Mouse (Mus musculus): ENCODE results near the gene Ide.

The Ide gene

DNA sequence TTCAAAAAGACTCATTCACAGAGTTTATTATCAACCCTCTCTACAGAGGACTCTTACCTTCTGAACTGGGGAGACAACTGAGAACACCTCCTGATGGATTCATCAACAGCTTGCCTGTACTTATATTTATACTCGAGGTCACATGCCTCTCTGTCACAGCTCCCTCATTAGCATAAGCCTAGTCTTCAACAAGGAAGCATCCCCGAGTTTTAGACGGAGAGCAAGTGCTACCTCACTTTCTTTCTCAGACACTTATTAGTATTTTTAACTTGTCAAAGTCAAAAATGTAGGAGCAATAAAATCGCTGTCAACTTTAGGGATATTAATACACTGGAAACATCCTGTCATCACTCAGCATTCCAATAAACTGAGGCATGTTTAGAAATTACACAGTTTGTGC is at the start of gene Ide:
Gene Ide (minus strand): TSS at position 101 of the 400 bp plus-strand sequence.
- in situ Hi-C loops (cut with MseI, MboI), result no loop called here

DNA sequence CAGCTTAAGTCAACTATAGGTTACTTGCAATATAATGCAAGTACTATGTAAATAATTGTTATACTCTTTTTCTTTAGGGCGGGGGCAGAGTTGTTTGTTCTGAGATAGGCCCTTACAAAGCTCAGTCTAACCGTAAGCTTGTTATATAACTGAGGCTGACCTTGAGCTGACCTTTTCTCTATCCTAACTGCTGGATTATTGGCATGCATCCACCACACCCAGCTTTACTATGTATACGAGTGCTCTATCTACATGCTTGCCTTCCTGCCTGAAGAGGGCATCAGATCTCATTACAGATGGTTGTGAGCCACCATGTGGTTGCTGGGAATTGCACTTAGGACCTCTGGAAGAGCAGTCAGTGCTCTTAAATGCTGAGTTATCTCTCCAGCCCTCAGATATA is 48.5 kb upstream of the Ide start:
- in situ Hi-C loops (cut with MseI, MboI), result no loop called here

DNA sequence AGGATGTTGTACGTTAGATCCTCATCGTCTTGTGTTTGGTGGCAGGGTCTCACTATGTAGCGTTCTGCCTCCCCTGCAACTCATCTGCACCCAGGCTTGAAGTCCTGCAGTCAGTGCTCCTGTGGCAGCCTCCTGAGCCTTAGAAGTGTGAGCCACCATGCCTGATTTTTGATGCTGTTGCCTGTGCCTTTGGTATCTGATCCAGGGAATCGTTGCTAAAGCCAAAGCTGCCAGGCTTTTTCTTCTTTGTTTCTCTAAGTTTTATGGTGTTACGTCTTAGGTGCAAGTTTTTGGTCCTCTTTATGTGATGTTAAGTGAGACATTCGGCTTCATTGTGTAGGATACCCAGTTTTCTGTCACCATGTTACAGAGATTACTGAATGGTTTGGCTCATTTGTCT is 41.2 kb upstream of the Ide start:
- in situ Hi-C loops (cut with MseI, MboI), result no loop called here

DNA sequence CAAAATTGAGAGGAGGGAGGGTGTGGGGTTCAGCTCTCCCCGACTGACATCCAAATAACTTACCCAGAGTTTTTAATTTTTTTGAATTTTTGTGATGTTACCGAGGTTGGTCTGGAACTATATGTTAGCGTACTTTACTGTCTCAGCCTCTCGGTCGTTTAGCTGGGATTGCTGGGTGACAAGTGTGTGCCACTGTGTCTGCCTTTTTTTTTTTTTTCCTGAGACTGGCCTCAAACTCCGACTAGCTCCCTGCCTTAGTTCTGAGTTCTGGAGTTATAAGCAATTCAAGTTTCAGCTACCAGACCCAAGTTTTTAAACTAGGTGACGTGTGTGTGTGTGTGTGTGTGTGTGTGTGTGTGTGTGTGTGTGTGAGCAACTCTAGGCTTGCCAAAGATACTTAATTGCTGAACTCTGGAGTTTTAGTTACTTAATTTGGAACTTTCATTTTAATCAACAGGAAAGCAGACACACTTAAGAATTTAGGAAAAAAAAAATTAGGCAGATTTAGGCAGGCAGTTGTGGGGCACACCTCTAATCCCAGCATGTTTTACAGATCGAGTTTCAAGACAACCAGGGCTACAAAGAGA is 39.8 kb upstream of the Ide start:
- in situ Hi-C loops (cut with MseI, MboI), result no loop called here

DNA sequence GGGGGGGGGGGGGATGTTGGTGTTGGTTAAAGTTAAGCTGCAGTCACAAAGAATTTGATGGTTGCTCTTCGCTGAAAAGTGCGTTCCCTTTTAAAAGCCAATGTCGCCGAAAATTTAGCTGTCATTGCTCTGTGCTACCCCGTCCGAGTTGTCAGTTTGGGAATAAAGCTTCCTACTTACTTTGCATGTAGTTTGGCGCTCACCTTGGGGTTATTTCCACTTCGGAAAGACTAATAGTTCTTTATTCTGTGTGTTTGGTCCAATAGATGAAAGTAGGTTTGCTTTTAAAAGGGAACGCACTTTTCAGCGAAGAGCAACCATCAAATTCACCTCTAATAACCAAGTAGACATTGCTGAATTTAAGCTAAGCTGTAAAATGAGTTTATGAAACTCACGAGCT is 39.2 kb upstream of the Ide start:
- in situ Hi-C loops (cut with MseI, MboI), result no loop called here

DNA sequence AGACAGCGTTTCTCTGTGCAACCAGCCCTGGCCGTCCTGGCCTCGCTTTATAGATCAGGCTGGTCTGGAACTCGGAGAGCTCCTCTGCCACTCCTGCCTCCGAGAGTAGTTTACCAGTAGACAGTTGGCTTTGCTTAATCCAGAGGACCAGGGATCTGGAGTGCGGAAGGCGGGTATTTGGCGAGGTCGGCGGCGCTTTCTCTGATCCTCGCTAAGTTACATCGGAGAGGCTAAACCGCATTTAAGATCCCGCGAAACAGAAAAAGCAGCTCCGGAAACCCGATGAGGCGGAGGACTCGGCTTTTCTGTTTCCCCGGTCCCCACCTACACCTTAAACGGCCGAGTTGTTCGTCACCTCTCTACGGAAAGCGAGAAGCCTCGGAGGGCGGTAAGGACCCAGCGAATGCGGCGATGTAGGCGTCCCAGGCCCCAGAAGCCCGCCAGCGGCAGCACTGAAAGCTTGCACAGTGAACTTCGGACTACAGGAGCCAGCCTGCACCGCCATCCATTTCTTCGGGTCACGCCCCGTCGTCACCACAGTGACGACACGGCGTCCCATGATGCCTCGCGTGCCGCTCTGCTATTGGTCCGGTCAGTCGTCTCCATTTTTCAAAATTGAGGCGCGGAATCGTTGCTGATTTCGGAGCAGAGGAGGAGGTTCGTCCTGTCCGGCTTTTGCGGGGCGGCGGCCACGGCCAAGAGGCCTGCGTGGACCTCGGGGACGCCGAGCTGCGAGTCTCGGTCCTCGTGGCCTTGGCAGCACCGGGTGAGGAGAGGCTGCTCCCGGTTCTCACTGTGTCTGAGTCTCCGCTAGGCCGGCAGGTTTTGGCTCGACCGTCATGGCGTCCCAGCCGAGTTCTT is 38.3 kb upstream of the Ide start, which contains the start of gene Kif11:
Gene Kif11 (plus strand): TSS at position 649 of the 861 bp plus-strand sequence.
- in situ Hi-C loops (cut with MseI, MboI), result no loop called here

DNA sequence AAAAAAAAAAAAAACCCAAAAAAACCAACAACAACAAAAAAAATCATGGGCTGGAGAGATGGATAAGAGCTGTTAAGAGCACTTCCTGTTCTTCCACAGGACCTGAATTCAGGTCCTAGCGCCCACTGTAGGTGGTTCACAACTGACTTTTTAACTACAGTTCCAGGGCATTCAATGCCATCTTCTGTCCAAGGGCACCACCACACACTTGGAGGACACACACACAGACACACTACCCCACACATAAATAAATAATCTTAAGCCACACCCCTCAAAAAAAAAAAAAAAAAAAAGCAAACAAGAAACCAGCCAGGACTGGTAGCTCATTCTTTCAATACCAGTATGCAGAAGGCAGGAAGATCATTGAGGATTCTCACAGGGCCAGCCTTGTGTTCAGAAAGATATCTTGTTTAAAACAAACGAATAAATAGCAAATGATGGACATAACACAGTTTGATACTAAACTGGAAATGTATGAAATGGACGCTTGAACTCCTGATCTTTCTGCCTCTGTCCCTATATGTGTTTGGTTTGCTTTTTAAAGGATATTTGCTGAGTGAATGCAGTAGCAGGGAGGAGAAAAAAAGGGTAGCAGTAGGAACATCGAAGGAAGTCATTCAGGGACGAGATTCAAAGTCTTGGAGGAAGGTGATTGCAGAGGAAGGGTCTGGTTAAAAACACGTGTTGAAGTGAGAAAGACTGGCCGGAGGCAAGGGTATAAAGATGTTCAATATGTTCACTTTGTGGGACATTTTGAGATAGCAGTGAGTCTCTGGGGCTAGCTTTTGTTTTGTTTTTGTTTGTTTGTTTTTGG is 37.5 kb upstream of the Ide start:
- in situ Hi-C loops (cut with MseI, MboI), result no loop called here

DNA sequence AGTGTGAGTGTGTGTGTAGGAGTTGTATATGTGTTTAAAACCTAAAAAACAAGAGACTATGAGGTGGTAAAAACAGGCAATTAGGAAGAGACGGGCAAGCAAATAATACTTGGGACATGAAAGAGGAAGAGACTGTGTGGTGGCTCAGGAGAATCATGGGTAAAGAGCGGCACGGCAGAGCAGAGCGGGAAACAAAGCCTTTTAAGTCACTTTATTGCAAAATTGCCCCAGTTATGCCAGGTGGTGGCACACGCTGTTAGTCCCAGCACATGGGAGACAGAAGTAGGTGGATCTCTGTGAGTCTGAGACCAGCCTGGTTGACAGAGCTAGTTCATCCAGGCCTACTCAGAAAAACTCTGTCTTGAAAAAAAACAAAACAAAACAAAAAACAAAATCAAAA is 32.7 kb upstream of the Ide start:
- in situ Hi-C loops (cut with MseI, MboI), result no loop called here

DNA sequence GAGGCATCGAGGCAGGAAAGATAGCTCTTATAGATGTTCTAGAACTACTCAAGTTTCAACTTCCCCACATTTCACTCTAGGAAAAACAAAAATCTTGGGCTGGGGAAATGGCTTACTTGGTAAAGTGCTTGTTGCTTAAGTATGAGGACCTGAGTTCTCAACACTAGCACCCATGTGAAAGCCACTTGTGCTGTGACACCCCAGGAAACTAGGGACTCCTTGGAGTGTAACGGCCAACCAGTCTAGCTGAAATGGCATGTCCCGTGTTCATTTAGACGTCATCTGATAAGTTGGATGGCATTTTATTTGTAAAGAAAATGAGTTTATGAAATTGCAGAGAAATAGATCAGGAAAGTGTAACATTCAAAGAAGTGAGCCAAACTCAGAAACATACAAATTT is 32.3 kb upstream of the Ide start:
- in situ Hi-C loops (cut with MseI, MboI), result no loop called here

DNA sequence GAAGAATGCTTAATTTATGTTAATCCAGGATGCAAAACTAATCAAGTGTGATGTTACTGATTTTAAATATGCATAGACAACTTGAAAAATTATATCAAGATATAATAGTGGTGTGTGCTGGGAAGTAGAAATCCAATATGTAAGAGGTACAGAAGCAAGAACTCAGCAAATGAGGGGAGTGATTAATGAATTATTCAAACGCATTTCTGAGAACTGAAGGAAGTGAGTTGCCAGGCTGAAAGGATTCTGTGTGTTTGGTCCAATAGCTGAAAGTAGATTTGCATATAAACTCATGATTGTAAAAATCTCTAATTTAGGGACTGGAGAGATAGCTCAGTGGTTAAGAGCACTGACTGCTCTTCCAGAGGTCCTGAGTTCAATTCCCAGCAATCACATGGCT is 31.3 kb upstream of the Ide start:
- in situ Hi-C loops (cut with MseI, MboI), result no loop called here

DNA sequence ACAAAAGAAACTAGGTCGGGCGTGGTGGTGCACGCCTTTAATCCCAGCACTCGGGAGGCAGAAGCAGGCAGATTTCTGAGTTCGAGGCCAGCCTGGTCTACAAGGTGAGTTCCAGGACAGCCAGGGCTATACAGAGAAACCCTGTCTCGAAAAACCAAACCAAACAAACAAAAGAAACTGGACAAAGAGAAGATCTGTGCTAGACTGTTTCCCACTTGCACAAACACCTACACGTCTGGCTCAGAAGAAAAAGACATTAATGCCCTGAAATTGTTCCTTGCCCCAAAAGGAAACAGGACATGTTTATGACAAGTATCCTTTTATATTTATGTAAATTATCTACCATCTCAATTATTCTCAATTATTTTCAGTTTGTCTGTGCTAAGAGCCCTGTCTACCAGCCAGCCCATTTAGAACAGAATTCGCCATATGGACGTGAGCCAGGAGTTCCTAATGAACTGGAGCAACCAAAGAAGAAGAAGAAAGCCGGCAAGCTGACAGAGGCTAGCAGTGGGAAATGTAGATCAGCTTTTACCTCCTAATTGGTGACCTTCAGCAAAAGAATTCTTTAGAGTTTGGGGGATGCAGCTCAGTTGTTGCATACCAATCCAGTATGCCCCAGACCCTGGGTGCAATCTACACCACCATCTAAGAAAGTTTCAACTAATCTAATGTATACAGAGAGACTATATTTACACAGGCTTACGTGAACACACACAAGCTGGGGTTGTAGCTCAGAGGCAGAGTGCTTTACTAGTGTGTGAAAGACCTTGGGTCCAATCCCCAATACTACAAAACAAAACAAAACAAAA is 25.7 kb upstream of the Ide start:
- in situ Hi-C loops (cut with MseI, MboI), result no loop called here

DNA sequence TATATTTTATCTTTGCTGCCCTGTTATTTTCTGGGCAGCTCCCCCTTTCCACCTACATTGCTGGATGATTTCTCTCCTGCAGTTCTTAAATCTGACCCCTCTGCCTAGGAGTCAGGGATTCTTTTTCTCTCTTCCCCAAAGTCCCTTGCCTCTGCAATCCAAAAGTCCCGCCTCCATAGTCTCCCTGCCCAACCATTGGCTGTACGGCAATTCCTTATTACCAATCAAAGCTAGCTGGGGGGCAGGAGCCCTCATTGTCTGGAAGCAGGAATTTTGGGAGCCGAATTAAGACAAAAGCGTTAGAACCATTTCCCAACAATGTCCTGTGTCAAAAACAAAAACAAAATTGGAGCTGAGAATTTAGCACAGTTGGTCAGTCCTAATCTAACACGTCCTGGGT is 24.9 kb upstream of the Ide start:
- in situ Hi-C loops (cut with MseI, MboI), result no loop called here

DNA sequence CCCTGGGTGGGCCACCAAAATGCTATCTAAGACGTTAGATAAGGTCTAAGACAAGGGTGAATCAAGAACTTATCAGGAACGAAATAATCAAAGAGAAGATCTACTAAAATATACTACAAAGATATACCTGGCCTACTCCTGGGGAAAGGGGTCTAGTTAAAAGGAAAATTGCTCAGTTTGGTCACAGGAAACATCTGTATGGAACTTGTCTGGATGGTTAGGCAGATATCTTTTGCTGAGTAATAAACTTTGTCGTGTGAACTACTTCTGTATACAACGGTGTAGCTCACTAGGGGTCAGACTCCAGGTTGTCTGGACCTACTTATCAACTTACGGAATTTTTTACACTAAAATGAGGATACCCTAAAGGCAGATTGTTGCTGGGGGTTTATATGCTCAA is 22.4 kb upstream of the Ide start:
- in situ Hi-C loops (cut with MseI, MboI), result no loop called here

DNA sequence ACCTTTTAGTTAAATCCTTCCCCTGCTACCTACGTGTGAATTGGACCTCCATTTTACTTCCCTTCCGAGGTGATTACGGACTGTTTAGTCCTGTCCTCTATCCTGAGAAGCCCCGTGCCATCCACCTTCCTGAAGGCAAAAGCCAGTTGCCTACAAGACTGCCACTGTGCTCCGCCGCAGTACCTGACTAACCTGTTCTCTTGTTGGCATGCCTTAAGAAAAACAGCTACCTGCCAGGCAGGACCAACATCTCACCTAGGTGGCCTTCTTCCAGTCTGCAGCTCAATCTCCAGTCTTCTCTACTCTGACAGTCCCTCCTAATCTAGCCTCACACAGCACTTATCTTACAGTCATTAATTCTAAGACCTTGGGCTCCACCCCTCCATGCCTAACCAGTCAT is 15.7 kb upstream of the Ide start:
- in situ Hi-C loops (cut with MseI, MboI), result no loop called here

DNA sequence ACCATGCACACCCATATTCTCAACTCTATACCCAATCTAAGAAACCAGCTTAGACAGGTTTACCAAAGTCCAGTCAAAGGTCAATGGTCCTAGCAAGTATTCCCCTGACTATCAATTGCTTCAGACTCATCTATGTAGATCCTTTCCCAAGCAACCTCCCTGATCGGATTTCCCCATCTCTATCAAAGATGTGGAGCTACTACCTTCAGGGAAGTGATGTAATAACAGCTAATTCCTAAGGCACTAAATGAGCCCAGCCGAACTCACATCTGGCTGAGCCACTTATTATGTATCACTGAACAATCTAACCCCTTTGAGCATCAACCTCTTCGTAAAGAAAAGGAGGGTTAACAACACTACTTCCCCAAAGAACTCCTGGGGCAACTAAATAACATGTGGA is 15.1 kb upstream of the Ide start:
- in situ Hi-C loops (cut with MseI, MboI), result no loop called here

DNA sequence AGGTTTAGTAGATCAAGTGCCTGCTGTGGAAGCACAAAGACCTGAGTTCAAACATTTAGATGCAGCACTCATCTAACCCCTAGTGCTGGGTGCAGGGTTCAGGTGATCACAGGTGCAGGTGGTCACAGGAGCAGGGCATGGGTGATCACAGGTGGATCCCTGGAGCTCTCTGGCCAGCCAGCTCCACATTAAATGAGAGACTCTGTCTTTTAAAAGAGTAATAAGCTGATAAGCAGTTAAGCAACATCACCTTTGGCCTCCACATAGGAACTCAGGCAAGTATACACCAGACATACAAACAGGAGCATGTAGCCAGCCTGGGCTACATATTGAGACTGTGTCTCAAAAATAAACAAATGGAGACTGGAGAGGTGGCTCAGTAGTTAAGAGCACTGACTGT is 11.3 kb upstream of the Ide start:
- in situ Hi-C loops (cut with MseI, MboI), result no loop called here

DNA sequence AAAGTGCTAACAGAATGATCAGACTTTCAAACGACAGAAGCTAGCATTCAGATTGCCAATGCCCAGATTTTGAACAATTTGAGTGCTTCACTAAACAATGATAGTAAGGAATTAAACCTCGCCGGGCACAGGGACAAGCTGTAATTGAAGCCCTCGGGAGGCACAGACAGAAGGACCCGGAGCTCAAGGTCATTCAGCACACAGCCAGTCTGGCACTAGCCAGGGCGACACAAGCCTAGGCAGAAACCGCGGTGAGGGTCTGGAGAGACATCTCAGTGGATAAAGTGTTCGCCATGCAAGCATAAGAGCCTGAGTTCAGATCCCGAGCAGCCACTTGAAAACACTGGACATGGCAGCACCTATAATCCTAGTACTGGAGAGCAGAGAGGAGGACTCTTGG is 10.7 kb upstream of the Ide start:
- in situ Hi-C loops (cut with MseI, MboI), result no loop called here

DNA sequence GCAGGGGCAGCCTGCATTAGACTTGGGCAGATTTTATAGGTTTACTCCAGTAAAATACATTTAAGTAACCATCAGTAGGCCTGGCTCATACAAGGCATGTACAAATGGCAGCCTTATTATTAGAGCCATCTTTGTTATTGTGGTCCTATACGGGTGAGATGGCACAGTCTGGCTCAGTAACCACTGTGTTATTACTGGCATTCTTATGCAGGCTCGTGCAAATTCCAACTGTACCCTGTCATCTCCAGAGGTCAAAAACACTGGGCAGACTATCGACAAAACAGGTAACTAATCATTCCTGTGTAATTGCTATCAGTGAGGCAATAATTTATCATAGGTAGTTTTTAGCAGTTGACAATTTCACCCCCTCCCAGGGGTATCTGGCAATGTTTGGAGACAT is 8.6 kb upstream of the Ide start:
- in situ Hi-C loops (cut with MseI, MboI), result no loop called here

DNA sequence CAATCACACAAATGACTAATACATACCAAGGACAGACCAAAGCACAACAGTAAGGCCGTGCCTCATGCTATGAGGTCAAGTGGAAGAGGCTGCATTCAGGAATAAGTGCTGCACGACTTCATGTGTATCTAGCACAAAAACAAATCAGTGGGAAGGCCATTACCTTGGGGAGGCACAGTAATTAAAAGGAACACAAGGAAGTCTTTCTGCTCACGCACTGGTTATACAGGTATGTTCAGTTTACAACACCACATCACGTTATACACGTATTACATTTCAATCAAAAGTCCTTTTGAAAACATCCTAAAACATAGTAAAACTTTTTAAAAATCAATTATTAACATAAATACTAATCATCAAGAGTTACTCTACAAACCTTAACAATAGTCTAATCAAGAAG is 6.2 kb upstream of the Ide start:
- in situ Hi-C loops (cut with MseI, MboI), result no loop called here

DNA sequence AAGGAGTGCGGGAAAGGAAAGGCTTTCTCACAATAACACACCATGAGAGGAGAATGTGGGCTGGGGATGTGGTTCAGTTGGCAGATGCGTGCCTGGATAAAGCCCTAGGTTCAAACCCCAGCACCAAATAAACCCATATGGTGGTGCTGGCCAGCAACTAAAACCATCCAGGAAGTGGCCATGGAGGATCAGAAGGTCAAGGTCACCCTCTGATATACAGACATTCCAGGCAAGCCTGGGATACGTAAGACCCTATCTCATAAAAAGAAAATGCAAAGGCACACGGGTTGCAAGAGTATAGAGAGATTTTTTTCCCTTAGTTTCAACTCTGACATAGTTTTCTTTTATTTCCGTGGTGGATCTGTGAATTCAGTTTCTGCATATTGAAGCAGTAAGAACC is 3.3 kb upstream of the Ide start:
- in situ Hi-C loops (cut with MseI, MboI), result no loop called here

DNA sequence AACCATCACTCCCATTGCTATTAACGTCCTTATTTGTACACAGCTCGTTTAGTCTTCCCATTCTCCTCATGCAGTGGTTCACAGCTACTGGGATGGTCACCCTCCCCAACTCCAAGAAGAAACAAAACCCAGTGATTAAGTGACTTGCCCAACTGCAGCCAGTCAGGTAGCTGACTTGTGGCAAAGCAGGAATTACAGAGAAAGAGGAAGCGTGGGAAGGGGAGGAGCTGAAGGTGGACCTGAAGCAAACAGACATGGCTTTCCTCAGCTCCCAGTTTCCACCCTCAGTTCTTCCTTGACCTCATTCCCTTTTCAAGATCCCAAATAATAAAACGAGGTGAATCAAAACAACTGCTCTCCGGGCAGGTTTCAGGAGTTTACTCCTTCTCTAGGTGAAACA is 2.8 kb upstream of the Ide start:
- in situ Hi-C loops (cut with MseI, MboI), result no loop called here

DNA sequence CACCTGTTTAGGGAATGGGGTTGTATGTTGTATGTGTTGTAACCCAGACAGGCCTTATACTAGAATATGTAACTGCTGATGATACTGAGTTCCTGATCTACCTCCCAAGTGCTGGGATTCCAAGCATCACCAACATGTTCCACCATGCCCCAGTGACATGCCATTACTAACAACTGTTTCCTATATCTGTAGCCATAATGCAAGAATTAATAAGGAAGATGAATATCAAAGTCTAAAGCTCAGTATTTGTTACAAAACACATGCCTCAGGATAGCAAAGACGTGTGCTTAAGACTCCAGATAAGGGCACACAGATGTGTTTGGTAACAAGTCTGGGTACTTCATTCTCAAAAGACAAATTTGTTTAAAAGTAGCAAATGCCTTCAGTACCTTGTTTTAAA is 2.3 kb downstream of the Ide start:
- in situ Hi-C loops (cut with MseI, MboI), result no loop called here
